In genomic region chr10:89554885-89555284, GRCm38 (mm10) we compare ENCODE assay signal across 11 mouse cellular contexts. TPM values are rescaled to one million over a fixed set of nuclear protein-coding genes. Genes with fewer than 3 reads are reported as not detected.
"Had no signal": no experiment of that assay in that cellular context is flagged by ENCODE, and none has a peak within 500 bp of the region (broad histone marks: within the 10 kb centered on the region; RNA-seq: fewer than 3 reads in every experiment).

No protein-coding gene starts in this region.

RNA-seq across cellular contexts. Expression of gene Nr1h4, which starts 21.5 kb away (rescaled TPM):
- polyA plus RNA-seq: embryonic facial prominence, embryonic 10.5 days; embryonic facial prominence, embryonic 11.5 days; embryonic facial prominence, embryonic 12.5 days; embryonic facial prominence, embryonic 13.5 days; embryonic facial prominence, embryonic 14.5 days; embryonic facial prominence, embryonic 15.5 days; erythroblast, embryonic 14.5 days; forebrain, embryonic 10.5 days; forebrain, embryonic 11.5 days; forebrain, embryonic 12.5 days; forebrain, postnatal 0 days had no signal
